Mouse (Mus musculus) left cerebral cortex, postnatal 36 days (tissue): ENCODE measurements at regions not wholly inside any gene's neighbourhood (a gene's known extent, or its start where the extent isn't known, plus 50 kb on each side); places are given as distances from the start of the nearest gene placed in this dataset.
A peak's percentile ranks its signal among the peaks of the same experiment; 100 is the strongest.
"Not testable (repeated sequence)": the region's sequence is repeated elsewhere in the genome, so short reads cannot be mapped to it uniquely, and the experiment has no call there.

Experiments
- DNase-seq, 2 experiments: peaks; one replicate each; pipeline ENCODE4 v3.0.0; 2021 to 2022; ENCODE audit warnings: low spot score in 2 of 2, mixed read lengths in 1 of 2
- intact Hi-C: fragments of 180-260 bp; cut with DNase I; formaldehyde crosslinking; loops from one replicate; pipeline ENCODE4 v1.15.1; 2025

- intact Hi-C loops, result no loop called here
- DNase-seq, result no peak
Observed at GRCm38 (mm10) chr7:138758386-138758785, 87.5 kb upstream of the Ppp2r2d start.

GRCm38 (mm10) chr7:138748442-138748841, 97.4 kb upstream of the Ppp2r2d start:
- DNase-seq, result no peak
- intact Hi-C loops, result no loop called here

DNA sequence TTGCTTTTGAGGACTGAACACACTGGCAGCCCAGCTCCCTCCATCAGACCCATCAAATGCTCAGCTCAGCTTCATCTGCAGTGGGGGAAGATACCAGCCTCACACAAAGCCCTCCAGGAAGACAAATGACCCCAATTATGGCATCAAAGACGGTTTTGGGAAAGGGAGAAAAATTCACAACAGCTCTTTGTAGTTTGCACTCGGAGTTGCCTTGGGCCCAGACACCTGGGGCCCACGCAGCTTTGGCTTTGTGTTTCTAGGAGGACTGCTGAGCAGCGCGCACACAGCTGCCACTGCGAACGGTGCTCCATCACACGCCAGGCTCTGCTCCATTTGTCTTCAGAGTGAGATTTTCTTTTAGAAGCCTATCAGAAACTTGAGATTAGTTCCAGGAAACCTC, 99.3 kb upstream of the Ppp2r2d start:
- intact Hi-C loops, result no loop called here

GRCm38 (mm10) chr7:138742516-138742845, 103.4 kb upstream of the Ppp2r2d start:
- DNase-seq, result no peak
- intact Hi-C loops, result no loop called here

More for the DNA sequence above, 99.3 kb upstream of the Ppp2r2d start:
- DNase-seq, result no peak

DNA sequence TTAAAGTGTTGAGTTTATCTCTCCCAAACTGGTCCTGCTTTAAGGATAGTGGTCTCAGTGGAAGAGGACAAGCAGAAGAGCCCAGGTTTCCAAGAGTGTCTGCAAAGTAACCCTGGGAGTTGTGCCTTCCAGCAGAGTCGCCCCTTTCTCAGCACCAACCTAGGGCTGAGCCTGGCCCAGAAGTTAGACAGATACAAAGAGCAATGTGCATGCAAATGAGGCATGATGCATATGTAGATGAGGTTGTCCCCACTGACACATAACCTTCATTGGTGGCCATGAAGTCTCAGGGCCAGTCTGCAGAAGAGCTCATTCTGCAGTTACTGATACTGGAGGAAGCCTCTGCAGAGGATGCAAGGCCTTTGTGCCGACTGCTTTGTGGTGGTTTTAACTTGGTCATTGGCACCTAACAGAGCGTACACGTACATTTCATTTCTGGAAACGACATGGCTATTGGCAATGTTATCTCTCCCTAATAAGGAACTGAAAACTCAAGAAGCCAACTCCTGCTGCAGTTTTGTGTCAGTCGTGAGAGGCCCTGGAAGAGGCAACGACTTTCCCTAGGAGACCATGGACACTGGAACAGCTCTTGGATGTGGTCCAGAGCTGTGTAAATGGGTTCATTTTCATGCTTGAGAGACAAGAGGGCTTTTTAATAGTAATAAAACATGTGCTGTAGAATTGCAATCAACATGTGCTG, 103.9 kb upstream of the Ppp2r2d start:
- intact Hi-C loops, result no loop called here
- no peak for DNase-seq

- intact Hi-C loops, result loop anchor here (2.0 kb wide), 1 partner anchor 95 kb away; no protein-coding TSS in a partner anchor
- DNase-seq, result peak; percentile 28 to 30
Observed at GRCm38 (mm10) chr7:138734254-138734653, 111.6 kb upstream of the Ppp2r2d start.

GRCm38 (mm10) chr7:138724829-138725228, 121.0 kb upstream of the Ppp2r2d start:
- no peak for DNase-seq
- intact Hi-C loops, result no loop called here

DNA sequence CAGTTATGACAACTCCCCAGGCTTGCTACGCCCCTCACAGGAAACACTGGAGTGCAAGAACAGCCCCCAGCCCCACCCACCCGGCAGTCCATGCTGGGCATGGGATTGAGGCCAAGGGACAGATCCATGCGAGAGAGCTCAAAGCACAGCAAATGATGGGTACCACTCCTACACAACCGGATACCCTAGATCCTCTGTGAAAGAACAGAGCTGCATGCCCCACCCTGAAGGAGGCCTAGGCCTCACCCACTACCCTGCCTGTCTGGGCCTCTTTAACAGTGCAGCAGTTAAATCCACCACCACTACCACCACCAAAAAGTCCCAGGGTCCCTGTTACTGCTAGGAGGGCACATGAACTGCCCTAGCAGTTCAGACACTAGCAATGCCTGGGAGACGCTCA, 126.3 kb upstream of the Ppp2r2d start:
- no peak for DNase-seq
- intact Hi-C loops, result no loop called here

GRCm38 (mm10) chr7:138719115-138719514, 126.8 kb upstream of the Ppp2r2d start:
- DNase-seq, result no peak
- intact Hi-C loops, result no loop called here

GRCm38 (mm10) chr7:138714731-138715130, 131.1 kb upstream of the Ppp2r2d start:
- intact Hi-C loops, result no loop called here
- no peak for DNase-seq

- no peak for DNase-seq
- intact Hi-C loops, result no loop called here
Observed at GRCm38 (mm10) chr7:138708373-138708772, 137.5 kb upstream of the Ppp2r2d start.

DNA sequence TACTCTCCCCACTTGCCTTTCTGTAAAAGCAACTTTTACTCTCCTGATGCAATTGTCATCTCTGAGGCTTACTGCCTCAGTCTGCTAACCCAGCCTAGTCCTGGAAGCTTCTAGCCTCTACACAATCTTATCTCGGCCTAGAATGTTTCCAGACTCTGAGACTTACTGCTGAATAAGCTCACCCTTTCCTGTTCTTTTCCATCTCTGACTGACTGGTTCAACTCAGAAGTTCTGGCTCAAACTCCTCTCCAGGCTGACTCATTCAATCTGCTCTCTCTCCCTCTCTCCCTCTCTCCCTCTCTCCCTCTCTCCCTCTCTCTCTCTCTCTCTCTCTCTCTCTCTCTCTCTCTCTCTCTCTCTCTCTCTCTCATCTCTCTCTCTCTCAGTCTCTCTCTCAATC, 146.3 kb upstream of the Ppp2r2d start:
- intact Hi-C loops, DNase-seq: not testable (repeated sequence)

DNA sequence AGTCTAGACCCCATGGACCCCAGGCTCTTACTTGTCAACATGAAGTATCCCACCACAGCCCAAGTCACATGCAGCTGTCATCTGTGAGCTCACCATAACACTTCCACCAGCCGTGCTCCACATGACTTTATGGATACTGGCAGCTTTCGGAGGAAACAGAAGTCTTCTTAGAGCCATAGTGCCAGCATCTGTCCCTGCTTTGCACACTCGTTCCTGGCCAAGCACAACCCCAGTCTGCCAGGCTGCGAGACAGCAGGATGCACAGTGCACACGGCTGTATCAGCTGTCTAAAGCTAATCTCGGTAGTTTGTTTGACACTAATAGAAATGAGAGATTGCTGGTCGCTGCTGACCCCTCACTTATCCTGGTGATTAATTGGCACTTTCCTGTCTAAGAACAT, 163.7 kb upstream of the Ppp2r2d start:
- intact Hi-C loops, result no loop called here
- no peak for DNase-seq

DNA sequence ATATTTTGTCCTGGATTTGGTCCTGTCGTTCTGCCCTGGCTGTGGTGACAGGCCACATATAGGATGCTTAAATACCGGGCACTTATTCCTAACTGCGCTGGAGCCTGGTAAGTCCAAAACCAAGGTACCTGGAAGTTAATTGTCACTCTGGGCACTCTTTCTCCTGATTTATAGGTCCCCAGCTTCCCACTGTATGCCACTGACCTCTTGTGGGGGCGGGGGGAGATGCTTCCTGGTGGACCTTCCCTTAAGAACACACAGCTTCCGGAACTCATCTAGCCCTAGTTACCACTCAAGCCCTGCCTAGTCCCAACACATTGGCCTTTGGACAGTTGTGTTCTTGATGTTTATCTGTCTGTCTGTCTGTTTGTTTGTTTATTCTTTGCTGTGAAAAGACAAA, 165.3 kb upstream of the Ppp2r2d start:
- DNase-seq, result no peak
- intact Hi-C loops, result no loop called here

DNA sequence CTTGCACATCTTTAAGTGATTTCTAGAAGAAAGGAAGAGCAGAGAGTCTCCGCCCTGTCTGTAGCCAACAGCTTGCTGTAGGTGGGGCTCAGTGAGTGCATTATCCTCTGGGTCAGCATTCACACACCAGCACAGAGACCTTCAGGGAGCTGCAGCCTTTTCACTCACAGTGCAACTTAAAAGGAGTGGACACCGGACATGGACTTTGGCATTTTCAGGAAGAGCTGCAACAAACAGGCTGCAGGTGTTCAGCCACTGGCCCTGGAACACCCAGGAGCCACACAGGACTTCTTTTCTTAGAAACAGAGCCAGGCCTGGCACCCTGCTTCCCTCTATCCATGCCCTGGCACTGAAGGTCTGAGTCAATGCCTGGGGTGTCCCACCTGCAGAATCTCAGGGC, 166.3 kb upstream of the Ppp2r2d start:
- intact Hi-C loops, result no loop called here
- DNase-seq, result no peak

- peak in 1 of 2 experiments; percentile 18 for DNase-seq
- intact Hi-C loops, result no loop called here
Observed at GRCm38 (mm10) chr7:138672959-138673358, 172.9 kb upstream of the Ppp2r2d start.

DNA sequence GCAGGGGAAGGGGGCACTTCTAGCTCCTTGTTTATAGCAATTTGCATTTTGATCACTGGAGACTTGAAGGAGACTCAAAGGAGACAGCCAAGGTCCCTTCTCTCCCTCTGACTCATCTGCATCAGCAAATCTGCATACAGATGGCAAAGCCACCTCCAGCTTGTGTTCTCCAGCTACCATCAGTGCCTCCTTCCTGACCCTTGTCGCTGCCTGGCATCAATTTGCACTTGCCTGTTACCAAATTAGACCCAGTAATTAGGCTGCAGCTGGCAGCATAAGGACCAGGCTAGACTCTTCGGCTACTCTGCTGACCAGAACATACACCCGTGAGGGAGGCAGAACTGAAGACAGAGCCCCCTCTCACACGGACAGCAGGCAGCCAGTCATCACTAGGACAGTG, 177.5 kb upstream of the Ppp2r2d start:
- no peak for DNase-seq

GRCm38 (mm10) chr7:138660124-138660523, 185.8 kb upstream of the Ppp2r2d start:
- no peak for DNase-seq
- intact Hi-C loops, result no loop called here

More for the DNA sequence above, 177.5 kb upstream of the Ppp2r2d start:
- intact Hi-C loops, result no loop called here

DNA sequence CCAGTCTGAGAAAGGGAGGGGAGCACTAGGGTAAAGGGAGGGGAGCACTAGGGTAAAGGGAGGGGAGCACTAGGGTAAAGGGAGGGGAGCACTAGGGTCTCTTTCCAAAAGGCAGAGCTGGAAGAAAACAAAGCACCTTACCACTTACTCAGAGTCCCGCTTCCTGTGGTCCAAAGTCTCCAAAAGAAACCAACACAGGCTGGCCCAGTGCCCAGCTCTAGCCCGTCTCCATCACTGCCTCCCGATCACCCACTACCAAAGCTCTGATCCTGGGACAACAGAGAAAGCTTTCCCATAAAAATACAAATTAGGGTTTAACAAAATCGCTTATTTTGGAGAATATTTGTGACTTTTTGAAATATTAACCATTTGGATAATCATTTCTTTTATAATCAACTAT, 188.4 kb upstream of the Ppp2r2d start:
- no peak for DNase-seq
- intact Hi-C loops, result no loop called here

DNA sequence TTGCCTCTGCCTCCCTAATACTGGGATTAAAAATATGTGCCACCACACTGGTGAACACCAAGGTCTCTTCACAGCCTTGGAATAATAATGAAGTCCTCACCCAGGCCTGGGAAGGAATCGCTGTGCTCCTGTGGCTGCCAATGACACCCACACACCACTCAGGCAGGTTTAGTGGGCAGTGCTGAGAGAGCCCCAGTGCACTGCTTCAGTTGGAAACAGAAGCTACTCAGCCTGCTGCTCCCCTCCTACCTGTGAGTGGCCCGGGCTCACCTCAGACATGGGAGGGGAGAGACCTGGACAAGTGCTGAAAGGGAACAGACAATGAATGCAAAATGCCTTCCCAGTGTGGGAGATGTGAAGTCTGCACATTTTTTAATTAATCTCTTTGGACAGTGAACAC, 188.8 kb upstream of the Ppp2r2d start:
- no peak for DNase-seq
- intact Hi-C loops, result no loop called here

- intact Hi-C loops, result no loop called here
Observed at GRCm38 (mm10) chr7:138655940-138656339, 189.9 kb upstream of the Ppp2r2d start.

DNA sequence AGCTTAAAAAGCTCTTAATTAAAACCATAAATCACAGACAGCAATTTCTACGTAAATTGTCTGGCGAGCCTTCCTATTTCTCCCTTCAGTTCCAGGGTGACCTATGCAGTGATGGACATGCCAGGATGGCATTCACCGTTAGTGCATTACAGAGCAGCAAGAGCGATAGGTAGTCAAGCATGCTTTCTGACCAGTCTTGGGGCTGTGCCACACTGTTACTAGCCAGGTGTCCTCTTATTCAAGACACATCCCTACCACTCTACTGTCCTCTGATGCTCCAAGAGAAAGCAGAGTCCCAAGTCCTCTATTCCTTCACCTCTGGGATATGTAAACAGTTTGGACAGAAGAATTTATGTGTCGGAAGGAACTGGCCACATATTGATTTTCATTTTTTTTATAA, 194.9 kb upstream of the Ppp2r2d start:
- DNase-seq, result no peak

More at GRCm38 (mm10) chr7:138655940-138656339, 189.9 kb upstream of the Ppp2r2d start:
- no peak for DNase-seq

More for the DNA sequence above, 194.9 kb upstream of the Ppp2r2d start:
- intact Hi-C loops, result no loop called here
